Mouse (Mus musculus) natural killer cell, adult 2 months (primary cell): Measurements from ENCODE around the gene Gm10340.
"Not testable (repeated sequence)": the region's sequence is repeated elsewhere in the genome, so short reads cannot be mapped to it uniquely, and the experiment has no call there.

Experiments
- DNase-seq, 2 experiments: peaks; one replicate each; pipeline ENCODE4 v3.0.0; 2022; ENCODE audit warnings: low spot score in 2 of 2

The Gm10340 gene

DNA sequence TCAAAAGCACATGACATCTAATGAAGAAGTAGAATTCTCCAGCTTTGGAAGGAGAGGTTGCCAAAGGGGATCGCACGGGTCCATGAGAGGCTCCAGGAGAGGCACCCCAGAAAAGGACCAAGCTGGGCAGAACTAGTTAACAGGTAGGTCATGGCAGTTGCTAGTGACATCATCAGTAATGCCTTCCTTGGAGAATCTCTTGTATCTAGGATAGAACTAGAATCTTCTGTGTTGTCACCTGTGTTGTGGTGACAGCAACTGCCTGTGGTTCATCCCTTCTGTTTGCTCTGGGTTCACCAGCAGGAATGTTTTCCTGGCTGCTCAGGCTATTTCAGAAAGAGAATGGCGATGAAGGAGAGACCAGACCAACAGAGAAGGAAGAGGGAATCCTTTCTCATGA lies at the start of gene Gm10340:
TSS of gene Gm10340 (plus strand) at position 301 of the 400 bp plus-strand sequence.
- DNase-seq = not testable (repeated sequence)

DNA sequence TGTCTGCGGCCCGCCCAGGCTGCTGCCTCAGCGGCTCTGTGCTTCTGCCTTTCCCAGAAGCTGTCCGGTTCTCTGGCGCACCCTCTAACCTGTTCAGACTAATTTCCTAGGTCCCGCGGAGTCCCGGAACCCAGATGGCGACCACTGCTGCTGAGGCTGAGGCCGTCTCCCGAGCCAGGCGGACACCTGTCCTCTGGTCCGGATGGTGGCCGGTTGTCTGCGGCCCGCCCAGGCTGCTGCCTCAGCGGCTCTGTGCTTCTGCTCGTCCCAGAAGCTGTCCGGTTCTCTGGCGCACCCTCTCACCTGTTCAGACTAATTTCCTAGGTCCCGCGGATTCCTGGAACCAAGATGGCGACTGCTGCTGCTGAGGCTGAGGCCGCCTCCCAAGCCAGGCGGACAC lies 17.7 kb upstream of the Gm10340 start:
- DNase-seq = peak; percentile 2 to 12

DNA sequence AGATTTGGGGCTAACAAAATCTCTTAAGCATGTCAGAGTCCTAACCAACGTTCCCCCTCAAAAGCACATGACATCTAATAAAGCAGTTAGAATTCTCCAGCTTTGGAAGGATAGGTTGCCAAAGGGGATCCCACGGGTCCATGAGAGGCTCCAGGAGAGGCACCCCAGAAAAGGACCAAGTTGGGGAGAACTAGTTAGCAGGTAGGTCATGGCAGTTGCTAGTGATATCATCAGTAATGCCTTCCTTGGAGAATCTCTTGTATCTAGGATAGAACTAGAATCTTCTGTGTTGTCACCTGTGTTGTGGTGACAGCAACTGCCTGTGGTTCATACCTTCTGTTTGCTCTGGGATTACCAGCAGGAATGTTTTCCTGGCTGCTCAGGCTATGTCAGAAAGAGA lies 54.2 kb downstream of the Gm10340 start, which contains the start of gene Gm5795:
TSS of gene Gm5795 (plus strand) at position 301 of the 400 bp plus-strand sequence.
- DNase-seq = not testable (repeated sequence)
